Mouse (Mus musculus) intestine, embryonic 15.5 days (tissue): Measurements from ENCODE around the gene Snap91. TPM values are rescaled to one million over a fixed set of nuclear protein-coding genes. Genes with fewer than 3 reads are reported as not detected.

Experiments
- ATAC-seq: fragments of 200-750 bp; cut with Nextera tagmentation; 2 replicates; pipeline ENCODE4 v1.8.0; 2017; ENCODE audit warnings: moderate TSS enrichment, moderate library complexity
- H3K27ac ChIP-seq: fragments of 300-500 bp; sonication (generic); 2 replicates; pipeline ENCODE4 v1.5.1; 2015; ENCODE audit warnings: mild to moderate bottlenecking, inconsistent platforms
- H3K27me3 ChIP-seq: fragments of 300-500 bp; sonication (generic); replicated peaks from 2 replicates; pipeline ENCODE4 v1.6.1; 2015; ENCODE audit warnings: inconsistent platforms
- H3K36me3 ChIP-seq: fragments of 300-500 bp; sonication (generic); 2 replicates; pipeline ENCODE4 v1.6.1; 2015; ENCODE audit warnings: inconsistent platforms
- H3K4me1 ChIP-seq: fragments of 300-500 bp; sonication (generic); replicated peaks from 2 replicates; pipeline ENCODE4 v1.6.1; 2015; ENCODE audit warnings: inconsistent platforms
- H3K4me2 ChIP-seq: fragments of 300-500 bp; sonication (generic); replicated peaks from 2 replicates; pipeline ENCODE4 v1.6.1; 2015; ENCODE audit warnings: mild to moderate bottlenecking, inconsistent platforms
- H3K4me3 ChIP-seq: fragments of 300-500 bp; sonication (generic); replicated peaks from 2 replicates; pipeline ENCODE4 v1.5.1; 2015; ENCODE audit warnings: inconsistent platforms
- H3K9ac ChIP-seq: fragments of 300-500 bp; sonication (generic); 2 replicates; pipeline ENCODE4 v1.6.1; 2015; ENCODE audit warnings: inconsistent platforms
- H3K9me3 ChIP-seq: fragments of 300-500 bp; sonication (generic); 2 replicates; pipeline ENCODE4 v1.6.1; 2016; ENCODE audit warnings: inconsistent platforms
- WGBS: fragments of 180-500 bp; shearing (Covaris S2); methylation state at CpG from one replicate; pipeline ENCODE4 v1.1.7; 2015; 5-methylcytosine and 5-hydroxymethylcytosine counted together
- polyA plus RNA-seq: library from polyadenylated mRNA; unstranded; fragments of >200 nt; fragmentation: Nextera tagmentation; extraction: Ambion mirVana; gene quantifications from 2 replicates; pipeline ENCODE4 v1.2.1, GENCODE M21; 2015

Gene Snap91
- polyA plus RNA-seq, 1 experiment from 2014 or later, result 5.5 TPM

DNA sequence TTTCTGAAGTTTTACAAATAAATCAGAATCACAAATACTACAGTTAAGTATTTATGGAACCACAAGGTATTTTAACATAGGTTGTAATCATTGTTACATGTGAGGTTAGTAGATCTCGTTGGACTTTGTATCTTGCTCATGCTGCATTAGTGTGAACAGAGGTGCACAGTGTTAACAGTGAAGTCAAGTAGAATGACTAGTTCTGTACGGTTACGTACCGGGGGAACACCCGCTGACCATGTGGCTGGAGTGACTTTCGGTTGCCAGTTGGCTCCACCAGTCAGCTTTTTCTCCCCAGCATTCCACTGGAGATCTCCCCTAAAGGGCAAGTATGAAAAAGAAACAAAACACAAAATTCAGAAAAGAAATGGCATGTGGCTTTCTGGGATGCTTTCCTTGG is 105.1 kb downstream of the Snap91 start:
- H3K27me3 ChIP-seq, result no peaks in the 10 kb centered on the region
- no peak overlapping the region for H3K4me2 ChIP-seq
- no peak overlapping the region for H3K4me3 ChIP-seq
- no peaks in the 10 kb centered on the region for H3K36me3 ChIP-seq
- ATAC-seq, result no peak
- H3K4me1 ChIP-seq, result no peaks in the 10 kb centered on the region
- H3K9me3 ChIP-seq, result no peaks in the 10 kb centered on the region
- 93% methylated on average over 6 of the region's 6 CpGs for WGBS
- H3K9ac ChIP-seq, result no peak overlapping the region
- no peak overlapping the region for H3K27ac ChIP-seq

DNA sequence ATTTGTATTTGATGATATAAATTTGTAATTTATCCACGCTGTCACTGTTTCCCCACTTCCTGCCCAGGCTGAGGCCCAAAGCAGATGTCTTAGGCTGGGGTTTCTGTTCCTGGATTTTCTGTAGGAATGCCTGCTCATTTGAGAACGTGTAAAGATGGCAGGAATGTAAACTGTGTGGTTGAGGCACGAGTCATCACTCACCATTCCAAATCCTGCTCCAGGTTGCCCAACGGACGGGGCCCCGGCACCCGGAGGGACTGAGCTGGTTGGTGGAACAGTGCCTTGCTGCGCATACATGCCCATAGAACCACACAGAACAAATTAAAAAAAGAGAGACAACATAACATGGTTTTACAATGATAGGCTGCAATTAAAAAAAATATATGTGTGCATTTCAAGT is 106.5 kb downstream of the Snap91 start:
- Histone ChIP-seq H3K9ac (no peak overlapping the region), H3K4me1 (no peaks in the 10 kb centered on the region), H3K27me3 (no peaks in the 10 kb centered on the region), H3K27ac (no peak overlapping the region), H3K4me2 (no peak overlapping the region), H3K36me3 (no peaks in the 10 kb centered on the region), H3K9me3 (no peaks in the 10 kb centered on the region), H3K4me3 (no peak overlapping the region)
- 65% methylated on average over 8 of the region's 8 CpGs for WGBS
- no peak for ATAC-seq

DNA sequence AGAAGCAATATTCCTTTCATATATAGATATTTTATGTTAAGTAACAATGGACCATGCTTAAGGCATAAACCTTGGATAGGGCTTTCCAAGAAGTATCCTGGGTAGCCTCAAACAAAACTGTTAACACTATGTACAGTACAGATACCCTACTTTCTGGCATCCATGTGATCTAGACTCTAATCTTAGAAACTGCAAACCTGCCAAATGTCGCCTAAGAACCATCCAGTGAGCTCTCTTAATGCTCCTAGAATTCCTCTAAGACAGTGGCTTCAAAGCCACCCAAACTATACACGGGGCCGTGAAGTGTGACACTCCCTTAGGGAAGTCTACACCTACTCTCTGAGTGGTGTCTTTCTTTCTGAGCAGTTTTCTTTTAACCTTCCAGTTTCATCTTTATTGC is 107.6 kb downstream of the Snap91 start:
- Histone ChIP-seq H3K27me3 (no peaks in the 10 kb centered on the region), H3K9ac (no peak overlapping the region), H3K4me1 (no peaks in the 10 kb centered on the region), H3K9me3 (no peaks in the 10 kb centered on the region), H3K4me3 (no peak overlapping the region), H3K36me3 (no peaks in the 10 kb centered on the region), H3K4me2 (no peak overlapping the region), H3K27ac (no peak overlapping the region)
- ATAC-seq, result no peak
- WGBS, result 76% methylated on average over 3 of the region's 3 CpGs

DNA sequence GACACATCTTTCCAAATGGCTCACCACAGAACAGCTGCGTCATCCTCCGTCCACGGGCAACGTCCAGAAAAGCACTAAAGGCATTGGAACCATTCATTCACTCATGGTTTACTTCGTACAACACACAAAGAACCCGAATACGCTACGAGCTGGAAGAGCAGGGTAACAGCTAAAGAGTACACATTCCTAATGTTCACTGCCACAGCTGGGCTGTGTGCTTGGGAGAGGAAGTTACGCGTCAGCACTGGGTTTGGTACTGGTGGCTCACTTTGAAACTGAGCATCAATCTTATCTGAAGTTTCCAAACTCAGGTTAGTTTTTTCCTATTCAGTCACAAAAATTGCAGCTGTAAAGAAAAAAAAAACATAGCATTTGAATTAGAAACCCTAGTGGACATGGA is 113.5 kb downstream of the Snap91 start:
- no peak overlapping the region for H3K9ac ChIP-seq
- no peak overlapping the region for H3K4me2 ChIP-seq
- no peaks in the 10 kb centered on the region for H3K9me3 ChIP-seq
- no peak overlapping the region for H3K27ac ChIP-seq
- H3K4me1 ChIP-seq, result no peaks in the 10 kb centered on the region
- H3K36me3 ChIP-seq, result no peaks in the 10 kb centered on the region
- WGBS, result 56% methylated on average over 10 of the region's 10 CpGs
- no peak overlapping the region for H3K4me3 ChIP-seq
- no peaks in the 10 kb centered on the region for H3K27me3 ChIP-seq
- no peak for ATAC-seq

DNA sequence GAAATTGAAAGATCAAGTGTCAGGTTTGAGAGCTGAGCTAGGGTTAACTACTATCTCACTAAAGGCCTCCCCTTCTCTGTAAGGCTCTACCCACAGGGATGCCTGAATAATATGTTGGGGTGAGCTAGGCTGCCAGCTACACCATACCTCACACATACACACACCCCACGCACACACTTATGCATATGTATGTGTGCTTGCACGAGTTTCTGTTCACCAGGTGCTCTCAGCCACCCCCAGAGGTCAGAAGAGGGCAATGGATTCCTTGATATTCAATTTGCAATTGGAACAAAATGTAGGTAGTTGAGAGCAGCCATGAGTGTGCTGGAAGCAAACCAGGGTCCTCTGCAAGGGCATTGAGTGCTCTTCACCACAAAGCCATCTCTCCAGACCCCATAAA is 116.5 kb downstream of the Snap91 start:
- no peaks in the 10 kb centered on the region for H3K36me3 ChIP-seq
- no peak for ATAC-seq
- 61% methylated on average over 2 of the region's 2 CpGs for WGBS

DNA sequence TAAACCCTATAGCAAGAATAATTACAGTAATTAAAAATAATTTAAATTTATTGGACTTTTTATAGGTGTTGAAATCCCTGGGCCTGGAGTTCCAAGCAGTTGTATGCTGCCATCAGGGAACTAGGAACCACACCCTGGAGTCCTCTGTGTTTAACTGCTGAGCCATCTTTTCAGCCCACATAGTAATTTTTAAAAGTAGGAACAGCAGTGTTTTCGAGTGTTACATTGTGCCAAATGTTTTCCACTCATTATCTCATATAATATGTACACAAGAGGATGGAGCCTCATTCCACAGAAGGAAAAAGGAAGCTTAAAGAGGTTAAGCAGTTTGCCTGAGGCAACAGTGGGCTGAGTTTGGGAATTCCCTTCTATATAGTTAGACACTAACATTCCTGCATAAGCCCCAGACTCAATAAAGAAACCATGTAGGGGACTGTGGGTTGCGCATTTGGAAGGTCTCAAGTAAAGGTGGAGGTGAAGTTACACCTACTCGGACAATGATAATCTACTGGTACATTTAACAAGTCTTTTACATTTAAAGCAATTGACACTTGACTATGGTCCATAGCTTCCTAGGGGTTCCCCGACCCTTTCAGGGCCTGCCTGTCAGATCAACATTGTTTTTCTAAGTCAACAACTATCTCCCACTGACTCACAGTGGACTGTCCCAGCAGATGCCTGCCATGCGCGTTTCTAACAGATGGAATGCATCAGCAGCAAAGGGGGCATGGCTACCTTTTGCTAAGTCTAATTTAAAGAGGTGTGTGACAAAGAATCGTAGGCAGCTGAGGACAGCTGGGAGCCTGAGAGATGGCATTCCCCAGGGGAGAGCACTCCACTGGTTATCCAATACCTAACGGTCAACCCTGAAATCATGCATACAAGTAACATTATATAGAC is 117.7 kb downstream of the Snap91 start:
- no peak for ATAC-seq
- no peaks in the 10 kb centered on the region for H3K9me3 ChIP-seq
- H3K36me3 ChIP-seq, result no peaks in the 10 kb centered on the region
- H3K27ac ChIP-seq, result no peak overlapping the region
- 58% methylated on average over 8 of the region's 8 CpGs for WGBS
- H3K4me3 ChIP-seq, result no peak overlapping the region
- H3K9ac ChIP-seq, result no peak overlapping the region
- H3K4me2 ChIP-seq, result no peak overlapping the region
- H3K27me3 ChIP-seq, result no peaks in the 10 kb centered on the region
- H3K4me1 ChIP-seq, result no peaks in the 10 kb centered on the region

More for the DNA sequence above, 116.5 kb downstream of the Snap91 start:
- Histone ChIP-seq H3K9me3 (no peaks in the 10 kb centered on the region), H3K27me3 (no peaks in the 10 kb centered on the region), H3K4me2 (no peak overlapping the region), H3K9ac (no peak overlapping the region), H3K4me3 (no peak overlapping the region), H3K4me1 (no peaks in the 10 kb centered on the region), H3K27ac (no peak overlapping the region)

DNA sequence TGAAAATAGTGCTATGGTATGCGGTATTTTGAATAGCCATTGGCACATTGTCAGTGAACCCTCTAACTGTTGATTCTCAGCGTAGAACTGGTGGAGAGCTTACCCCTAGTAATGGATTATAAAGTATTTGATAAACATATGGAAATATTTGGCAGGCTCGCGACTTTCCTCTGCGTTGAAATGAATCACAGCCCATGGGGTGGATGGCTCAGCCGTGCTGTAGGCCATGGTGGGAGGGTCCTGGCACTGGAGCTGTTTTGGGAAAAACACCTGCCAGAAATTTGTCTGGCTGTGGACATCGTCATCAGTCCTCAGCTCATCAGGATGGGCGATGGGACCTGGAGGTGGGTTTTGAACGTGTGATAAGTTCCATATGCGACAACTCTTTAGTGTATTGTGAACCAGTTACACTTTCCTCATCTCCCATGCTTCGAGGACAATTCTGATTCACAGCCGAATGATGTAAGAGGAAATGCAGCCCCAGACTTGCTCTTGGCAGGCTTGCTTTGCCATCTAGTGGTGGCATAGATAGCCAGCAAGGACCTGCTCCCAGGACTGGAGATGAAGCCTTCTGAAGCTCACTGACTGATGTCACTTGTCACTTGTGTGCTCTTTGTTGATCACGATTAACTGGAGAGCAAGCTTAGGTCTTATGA is 134.4 kb downstream of the Snap91 start:
- no peaks in the 10 kb centered on the region for H3K36me3 ChIP-seq
- H3K27me3 ChIP-seq, result 0 out of 2 replicates have a peak, but pooled peaks cover 3% of the 10 kb centered on the region
- no peak overlapping the region for H3K4me3 ChIP-seq
- no peak overlapping the region for H3K9ac ChIP-seq
- peaks cover 6% of the 10 kb centered on the region; the same call in 1 of the 2 replicates for H3K4me1 ChIP-seq
- H3K9me3 ChIP-seq, result no peaks in the 10 kb centered on the region
- H3K27ac ChIP-seq, result no peak overlapping the region
- 25% methylated on average over 13 of the region's 13 CpGs for WGBS
- peak overlapping the region; percentile 33; the same call in 1 of the 2 replicates for H3K4me2 ChIP-seq
- peak; percentile 83 for ATAC-seq

DNA sequence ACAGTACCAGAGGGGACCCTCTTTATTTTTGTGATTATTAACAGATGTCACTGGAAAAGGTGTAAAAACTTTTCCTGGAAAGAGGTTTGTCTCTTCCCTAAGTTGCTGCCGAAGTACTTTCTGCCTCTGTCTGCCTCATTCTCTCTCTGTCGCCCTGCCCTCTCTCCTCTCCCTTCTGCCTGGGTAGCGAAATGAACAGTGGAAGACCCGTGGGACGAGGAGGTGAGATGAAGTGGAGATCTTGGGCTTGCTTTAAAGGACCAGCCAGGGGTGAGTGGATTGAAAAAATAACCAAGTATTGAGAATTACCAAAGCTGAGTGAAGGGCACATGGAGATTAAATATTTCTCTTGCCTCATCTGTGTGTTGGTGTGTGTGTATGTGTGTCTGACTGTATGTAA is 136.4 kb downstream of the Snap91 start:
- ATAC-seq, result no peak
- Histone ChIP-seq H3K27ac (no peak overlapping the region), H3K4me2 (0 out of 2 replicates have a peak overlapping the region, but pooled peaks have one; percentile 61), H3K9me3 (no peaks in the 10 kb centered on the region), H3K27me3 (0 out of 2 replicates have a peak, but pooled peaks cover 3% of the 10 kb centered on the region), H3K4me1 (peaks cover 6% of the 10 kb centered on the region; the same call in 1 of the 2 replicates), H3K36me3 (no peaks in the 10 kb centered on the region), H3K4me3 (no peak overlapping the region), H3K9ac (no peak overlapping the region)
- 25% methylated on average over 5 of the region's 5 CpGs for WGBS

DNA sequence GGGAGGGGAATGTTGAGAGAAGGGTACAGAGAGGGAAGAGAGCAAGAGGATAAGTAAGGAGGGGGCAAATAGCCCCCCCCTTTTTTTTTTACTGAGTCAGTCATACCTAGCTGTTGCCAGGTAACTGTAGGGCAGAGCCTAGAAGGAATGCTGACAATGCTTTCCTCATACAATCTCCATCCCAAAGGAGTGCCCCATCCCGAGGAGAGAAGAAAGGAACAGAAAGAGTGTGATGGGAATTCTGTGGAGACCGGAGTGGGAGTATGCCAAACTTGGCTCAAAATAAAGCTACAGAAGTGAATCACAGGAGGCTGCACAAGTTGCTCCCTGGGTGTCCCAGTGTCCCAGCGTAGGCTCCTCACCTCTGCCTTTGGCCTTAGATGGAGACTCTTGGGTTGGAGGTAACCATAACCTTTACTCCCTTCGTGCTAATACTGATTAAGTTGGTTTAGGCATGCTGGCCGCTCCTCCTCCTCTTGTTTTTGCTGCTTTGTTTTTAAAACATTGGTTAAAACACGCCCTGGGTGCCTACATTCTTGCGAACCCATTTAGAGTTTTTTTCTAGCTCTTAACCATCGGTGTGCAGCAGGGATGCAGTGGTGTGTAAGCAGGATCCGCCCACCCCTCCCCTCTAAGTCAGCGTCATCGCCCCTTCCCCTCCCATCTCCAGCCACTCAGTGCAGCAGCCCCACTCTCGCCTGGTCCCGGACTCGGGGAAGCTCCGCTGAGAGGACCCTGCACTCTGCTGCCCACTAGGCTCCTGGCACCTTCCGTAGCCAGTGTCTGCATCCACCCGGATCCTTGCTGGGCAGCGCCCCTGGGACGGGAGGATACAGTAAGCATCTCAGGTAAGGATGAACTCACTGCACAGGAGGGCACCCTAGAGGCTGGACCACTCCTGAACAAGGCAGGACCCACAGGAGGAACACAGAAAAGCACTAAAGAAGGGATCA is 137.2 kb downstream of the Snap91 start, which contains the start of gene Prss35:
Gene Prss35, plus strand, starts transcription at position 691 of the 953 bp plus-strand sequence.
- H3K27ac ChIP-seq, result no peak within 1 kb of the TSS
- H3K4me2 ChIP-seq, result peak within 1 kb of the TSS; percentile 61
- peak within 1 kb of the TSS; percentile 37; the same call in 1 of the 2 replicates for H3K9ac ChIP-seq
- no peaks in the 10 kb centered on the region for H3K36me3 ChIP-seq
- ATAC-seq, result peak; percentile 69
- 3% methylated on average over 19 of the region's 19 CpGs for WGBS
- H3K4me1 ChIP-seq, result peaks cover 6% of the 10 kb centered on the region; the same call in 1 of the 2 replicates
- H3K9me3 ChIP-seq, result no peaks in the 10 kb centered on the region
- H3K4me3 ChIP-seq, result peak within 1 kb of the TSS; percentile 28
- H3K27me3 ChIP-seq, result 0 out of 2 replicates have a peak, but pooled peaks cover 3% of the 10 kb centered on the region

DNA sequence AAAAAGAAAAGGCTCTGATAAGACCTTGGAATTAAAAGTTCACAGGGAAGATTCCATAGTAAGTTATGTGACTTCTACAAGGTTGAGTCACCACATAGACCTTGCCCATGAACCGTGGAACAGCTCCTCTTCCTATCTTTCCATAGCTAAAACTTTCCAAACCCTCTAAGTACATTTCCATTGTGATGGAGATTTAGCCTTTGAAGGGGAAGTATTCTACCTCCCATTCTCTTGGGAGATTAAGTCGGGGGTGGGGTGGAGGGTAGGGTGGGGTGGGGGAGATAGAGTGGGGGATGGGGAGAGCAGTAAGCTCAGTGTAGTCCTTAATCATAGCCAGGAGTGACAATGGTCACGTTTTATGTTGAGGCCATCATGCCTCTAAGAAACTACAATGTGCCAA is 140.5 kb downstream of the Snap91 start:
- no peak overlapping the region for H3K4me2 ChIP-seq
- WGBS, result 53% methylated on average over 3 of the region's 3 CpGs
- no peak for ATAC-seq
- H3K27me3 ChIP-seq, result 0 out of 2 replicates have a peak, but pooled peaks cover 3% of the 10 kb centered on the region
- no peaks in the 10 kb centered on the region for H3K9me3 ChIP-seq
- H3K36me3 ChIP-seq, result no peaks in the 10 kb centered on the region
- H3K4me1 ChIP-seq, result peaks cover 6% of the 10 kb centered on the region; the same call in 1 of the 2 replicates
- H3K4me3 ChIP-seq, result no peak overlapping the region
- no peak overlapping the region for H3K27ac ChIP-seq
- no peak overlapping the region for H3K9ac ChIP-seq

DNA sequence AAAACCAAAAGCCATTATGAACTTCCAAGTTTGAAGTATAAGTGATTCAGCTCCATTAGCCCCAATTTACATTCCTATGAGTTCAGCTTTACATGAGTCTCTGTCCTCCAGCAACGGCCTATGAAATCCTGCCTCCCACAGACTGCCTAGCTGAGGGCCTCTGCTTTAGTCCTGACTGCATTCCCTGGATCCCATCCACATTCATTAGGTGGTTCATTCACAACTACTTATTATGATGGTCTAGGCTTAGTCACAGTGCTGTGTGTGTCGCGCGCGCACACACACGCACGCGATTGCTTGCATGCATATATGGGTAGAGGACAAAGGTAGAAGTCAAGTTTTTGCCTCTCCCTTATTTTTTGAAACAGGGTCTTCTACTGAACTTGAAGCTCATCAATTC is 141.7 kb downstream of the Snap91 start:
- peaks cover 6% of the 10 kb centered on the region; the same call in 1 of the 2 replicates for H3K4me1 ChIP-seq
- 0 out of 2 replicates have a peak, but pooled peaks cover 3% of the 10 kb centered on the region for H3K27me3 ChIP-seq
- no peak overlapping the region for H3K4me2 ChIP-seq
- H3K9me3 ChIP-seq, result no peaks in the 10 kb centered on the region
- no peak for ATAC-seq
- WGBS, result 95% methylated on average over 8 of the region's 8 CpGs
- H3K4me3 ChIP-seq, result no peak overlapping the region
- no peak overlapping the region for H3K9ac ChIP-seq
- H3K27ac ChIP-seq, result no peak overlapping the region
- H3K36me3 ChIP-seq, result no peaks in the 10 kb centered on the region
